Mouse (Mus musculus) liver, embryonic 14.5 days (tissue): ENCODE data around the gene Ctu2. TPM values are rescaled to one million over a fixed set of nuclear protein-coding genes. Genes with fewer than 3 reads are reported as not detected.
A peak's percentile ranks its signal among the peaks of the same experiment; 100 is the strongest.

Experiments
- ATAC-seq: fragments of 200-750 bp; cut with Nextera tagmentation; 2 replicates; pipeline ENCODE4 v1.8.0; 2017; ENCODE audit warnings: moderate number of reproducible peaks, mild to moderate bottlenecking, moderate library complexity; ENCODE audit not compliant: insufficient read depth
- DNase-seq, 3 experiments: peaks; one replicate each; pipeline ENCODE4 v3.0.0-alpha.2; 2012 to 2013; ENCODE audit warnings: low read depth in 3 of 3, low spot score in 3 of 3
- H3K27ac ChIP-seq: fragments of 300-500 bp; sonication (generic); 2 replicates; pipeline ENCODE4 v1.5.1; 2014; ENCODE audit warnings: moderate library complexity, mild to moderate bottlenecking, control low read depth, inconsistent platforms
- H3K27me3 ChIP-seq: fragments of 300-500 bp; sonication (generic); 2 replicates; pipeline ENCODE4 v1.6.1; 2014; ENCODE audit warnings: mild to moderate bottlenecking, low read length, moderate library complexity; ENCODE audit not compliant: control insufficient read depth, insufficient read depth
- H3K36me3 ChIP-seq: fragments of 300-500 bp; sonication (generic); replicated peaks from 2 replicates; pipeline ENCODE4 v1.6.1; 2014; ENCODE audit warnings: low read depth; ENCODE audit not compliant: control insufficient read depth, insufficient read depth
- H3K4me1 ChIP-seq, 2 experiments: fragments of 200-500 bp in 1 of 2; fragments of 300-500 bp in 1 of 2; sonication (generic) in 1 of 2; replicated peaks; 2 replicates each; pipeline ENCODE4 v1.6.1; 2012 to 2014; ENCODE audit warnings: antibody characterized with exemption in 1 of 2, inconsistent platforms in 1 of 2, low read length in 1 of 2; ENCODE audit not compliant: control insufficient read depth in 2 of 2, insufficient read depth in 2 of 2
- H3K4me2 ChIP-seq: fragments of 300-500 bp; sonication (generic); 2 replicates; pipeline ENCODE4 v1.6.1; 2014; ENCODE audit warnings: low read depth, mild to moderate bottlenecking, control low read depth, moderate library complexity
- H3K4me3 ChIP-seq, 2 experiments: fragments of 200-500 bp in 1 of 2; fragments of 300-500 bp in 1 of 2; sonication (generic) in 1 of 2; 2 replicates each; pipeline ENCODE4 v1.5.1; 2012 to 2014; ENCODE audit warnings: low read depth in 2 of 2, low read length in 2 of 2, mild to moderate bottlenecking in 2 of 2, control low read depth in 1 of 2, inconsistent platforms in 1 of 2, moderate library complexity in 1 of 2; ENCODE audit not compliant: insufficient read depth in 1 of 2
- H3K9ac ChIP-seq: fragments of 300-500 bp; sonication (generic); replicated peaks from 2 replicates; pipeline ENCODE4 v1.6.1; 2014; ENCODE audit warnings: mild to moderate bottlenecking, control low read depth, moderate library complexity
- H3K9me3 ChIP-seq: fragments of 300-500 bp; sonication (generic); 2 replicates; pipeline ENCODE4 v1.6.1; 2016; ENCODE audit warnings: low read length, mixed read lengths; ENCODE audit not compliant: control insufficient read depth
- CTCF ChIP-seq: IDR thresholded peaks from 2 replicates; pipeline ENCODE4 v1.5.1; 2016; ENCODE audit warnings: antibody characterized with exemption, low read depth, control low read depth
- EP300 ChIP-seq: IDR thresholded peaks from 2 replicates; pipeline ENCODE4 v1.6.1; 2016; ENCODE audit warnings: antibody characterized with exemption, low read depth
- whole genome bisulfite sequencing: fragments of 180-500 bp; shearing (Covaris S2); extraction: QIAGEN DNeasy Blood & Tissue Kit; methylation state at CpG from one replicate; pipeline ENCODE4 v1.1.7; 2014; ENCODE audit not compliant: insufficient replicate concordance; 5-methylcytosine and 5-hydroxymethylcytosine counted together
- microRNA-seq: library from miRNA; unstranded; fragments of <30 nt; microRNA quantifications from one replicate; pipeline ENCODE4, GENCODE M21; 2016
- polyA plus RNA-seq, 2 experiments: library from polyadenylated mRNA; depleted of rRNA in 1 of 2; stranded (reverse) in 1 of 2; unstranded in 1 of 2; fragments of >200 nt; fragmentation: Nextera tagmentation in 1 of 2; extraction: Ambion mirVana in 1 of 2; gene quantifications; 2 replicates each; pipeline versions ENCODE4 v1.2.1 to v1.2.3; 2012 to 2014

Gene Ctu2
- polyA plus RNA-seq, 2 experiments = 11.7 to 13.9 TPM

DNA sequence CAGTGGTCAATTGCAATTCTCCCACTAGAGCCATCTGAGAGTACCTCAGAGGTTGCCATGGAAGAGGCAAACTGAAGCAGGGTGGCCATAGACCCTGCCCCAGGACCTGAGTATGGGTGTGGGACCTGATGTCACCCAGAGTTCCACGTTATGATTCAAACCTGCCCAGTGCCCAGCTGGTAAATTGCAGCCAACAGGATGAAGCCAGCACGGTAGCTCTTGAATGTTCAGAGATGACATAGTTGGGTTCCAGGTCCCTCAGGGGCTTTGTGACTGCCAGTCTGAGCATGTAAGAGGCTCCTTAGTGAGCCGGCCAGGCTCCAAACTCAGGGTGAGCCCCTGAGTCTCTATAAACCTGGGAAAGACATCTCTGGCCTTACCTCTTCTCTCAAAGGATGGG is 50.1 kb downstream of the Ctu2 start:
- TF ChIP-seq CTCF (no peak), EP300 (no peak)
- DNase-seq = no peak
- 60% methylated on average over 3 of the region's 3 CpGs for WGBS
- Histone ChIP-seq H3K9ac (peak overlapping the region; percentile 33; the same call in 1 of the 2 replicates), H3K9me3 (no peaks in the 10 kb centered on the region), H3K27ac (peak overlapping the region; percentile 68; the same call in 1 of the 2 replicates), H3K4me2 (peak overlapping the region; percentile 56), H3K4me3 (no peak overlapping the region), H3K36me3 (no peaks in the 10 kb centered on the region), H3K27me3 (no peaks in the 10 kb centered on the region), H3K4me1 (peaks cover 36 to 52% of the 10 kb centered on the region in 2 experiments)
- ATAC-seq = no peak

DNA sequence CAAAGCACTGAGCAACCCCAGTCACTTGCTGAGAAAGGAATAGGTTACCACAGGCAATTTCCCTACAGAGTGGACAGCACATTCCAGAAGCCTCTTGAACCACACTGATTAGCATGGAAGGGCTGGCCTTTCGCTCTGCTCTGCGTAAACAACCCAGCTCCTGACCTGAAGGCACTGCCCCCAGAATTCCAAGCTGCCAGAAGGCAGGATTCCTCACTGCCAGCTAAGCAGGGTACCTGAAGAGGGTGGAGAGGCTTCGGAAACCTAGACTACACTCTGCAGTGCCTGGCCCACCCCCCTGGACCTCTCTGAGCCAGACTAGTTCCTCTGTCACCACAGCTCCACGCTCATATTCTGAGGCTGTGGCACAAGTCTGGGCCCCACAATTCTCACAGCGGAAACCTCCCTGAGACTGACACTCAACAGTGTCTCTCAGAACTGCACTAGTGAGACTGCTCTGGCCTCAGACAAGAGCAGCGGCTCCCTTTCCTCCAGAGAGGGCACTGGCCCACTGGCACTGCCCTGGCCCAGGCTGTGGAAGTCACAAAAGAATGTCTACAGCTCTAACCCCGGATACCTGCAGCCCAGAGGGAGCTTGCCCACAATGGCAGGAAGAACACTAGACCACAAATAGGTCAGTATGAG is 50.7 kb downstream of the Ctu2 start:
- H3K27me3 ChIP-seq = no peaks in the 10 kb centered on the region
- TF ChIP-seq EP300 = no peak
- no peak for TF ChIP-seq CTCF
- WGBS = 66% methylated on average over 7 of the region's 7 CpGs
- no peak overlapping the region for H3K9ac ChIP-seq
- H3K9me3 ChIP-seq = no peaks in the 10 kb centered on the region
- peaks cover 36 to 51% of the 10 kb centered on the region in 2 experiments for H3K4me1 ChIP-seq
- peak overlapping the region; percentile 5; the same call in 1 of the 2 replicates for H3K27ac ChIP-seq
- H3K36me3 ChIP-seq = no peaks in the 10 kb centered on the region
- DNase-seq (no peak), ATAC-seq (no peak)
- H3K4me2 ChIP-seq = no peak overlapping the region
- H3K4me3 ChIP-seq = no peak overlapping the region

DNA sequence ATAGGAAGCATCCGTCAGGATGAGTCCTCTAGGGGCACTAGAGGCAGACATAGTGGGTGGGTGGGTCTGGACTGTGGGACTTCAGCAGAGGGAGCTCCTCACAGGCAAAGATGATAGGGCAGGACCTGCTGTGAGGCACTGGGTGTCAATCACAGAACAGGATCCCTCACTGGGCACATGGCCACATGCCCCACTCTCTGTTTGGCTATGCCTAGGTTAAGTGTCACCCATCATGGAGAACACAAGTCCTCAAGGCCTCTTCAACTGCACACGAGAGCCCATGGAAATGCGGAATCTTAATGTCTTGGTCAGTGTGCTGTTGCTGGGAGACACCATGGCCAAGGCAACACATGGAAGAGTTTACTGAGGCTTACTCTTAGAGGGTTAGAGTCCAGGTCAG is 52.0 kb downstream of the Ctu2 start:
- Histone ChIP-seq H3K4me3 (no peak overlapping the region), H3K4me2 (no peak overlapping the region), H3K27ac (no peak overlapping the region), H3K36me3 (no peaks in the 10 kb centered on the region), H3K4me1 (peaks cover 36 to 45% of the 10 kb centered on the region in 2 experiments), H3K9me3 (no peaks in the 10 kb centered on the region), H3K9ac (no peak overlapping the region), H3K27me3 (no peaks in the 10 kb centered on the region)
- TF ChIP-seq EP300 (no peak), CTCF (no peak)
- 89% methylated on average over 3 of the region's 3 CpGs for WGBS
- ATAC-seq = no peak
- no peak for DNase-seq

DNA sequence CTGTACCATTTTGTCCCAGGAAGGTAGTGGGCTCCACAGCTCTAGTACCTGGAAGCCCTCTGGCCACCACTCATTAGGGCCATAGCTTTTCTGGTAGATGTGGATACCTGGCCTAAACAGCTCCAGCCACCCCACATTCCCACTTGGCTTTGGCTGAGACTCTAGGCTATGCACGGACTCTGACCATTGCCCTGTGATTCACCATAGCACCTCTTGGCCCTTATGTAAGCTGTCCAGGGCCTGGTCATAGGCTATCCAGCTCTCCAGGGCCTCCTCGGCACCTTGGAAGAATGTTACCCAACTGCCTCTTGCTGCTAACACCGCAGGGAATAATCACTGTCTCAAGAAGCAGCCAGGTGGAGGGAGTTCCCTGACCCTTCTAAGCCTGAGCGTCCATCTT is 53.2 kb downstream of the Ctu2 start:
- WGBS = 87% methylated on average over 4 of the region's 4 CpGs
- Histone ChIP-seq H3K9me3 (no peaks in the 10 kb centered on the region), H3K9ac (no peak overlapping the region), H3K4me2 (no peak overlapping the region), H3K4me1 (peaks cover 24 to 35% of the 10 kb centered on the region in 2 experiments), H3K27ac (no peak overlapping the region), H3K4me3 (no peak overlapping the region), H3K27me3 (no peaks in the 10 kb centered on the region), H3K36me3 (no peaks in the 10 kb centered on the region)
- no peak for TF ChIP-seq CTCF
- TF ChIP-seq EP300 = no peak
- no peak for DNase-seq
- ATAC-seq = no peak

DNA sequence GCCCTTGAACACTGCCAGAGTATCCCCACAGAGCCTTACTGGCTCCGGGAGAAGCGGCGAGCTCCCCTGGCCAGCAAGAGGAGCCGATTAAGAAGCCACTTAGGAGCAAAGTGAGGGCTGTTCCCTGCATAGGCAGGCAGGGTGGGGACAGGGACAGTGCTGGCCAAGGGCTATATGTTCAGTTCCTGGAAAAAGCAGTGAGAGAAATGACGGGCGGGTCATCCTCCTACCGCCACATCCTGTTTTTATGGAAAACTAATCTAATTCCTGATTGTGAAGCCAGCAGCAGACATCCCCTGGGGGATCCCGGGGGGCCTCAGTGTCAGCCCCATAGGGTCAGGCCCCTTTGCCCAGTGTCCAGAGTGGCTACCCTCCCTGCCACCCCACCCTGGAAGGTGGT is 55.4 kb downstream of the Ctu2 start:
- no peak; the same call in 1 of the 2 replicates for ATAC-seq
- Histone ChIP-seq H3K4me2 (no peak overlapping the region), H3K4me1 (peaks cover 12 to 22% of the 10 kb centered on the region in 2 experiments), H3K27me3 (no peaks in the 10 kb centered on the region), H3K27ac (no peak overlapping the region), H3K4me3 (no peak overlapping the region), H3K9me3 (no peaks in the 10 kb centered on the region), H3K36me3 (no peaks in the 10 kb centered on the region; the same call in 1 of the 2 replicates), H3K9ac (no peak overlapping the region)
- whole genome bisulfite sequencing = 88% methylated on average over 8 of the region's 8 CpGs
- DNase-seq = no peak
- no peak for TF ChIP-seq CTCF
- TF ChIP-seq EP300 = no peak

Small RNA genes within 50 kb of the gene (microRNA-seq; reads per million reads assigned to microRNA genes)
- not detected for gene Gm24366

Other genes with a start within 250 kb of the Ctu2 start
- gene Zfpm1, start 194.0 kb upstream of the Ctu2 start, polyA plus RNA-seq (2012; rRNA removed) = 69.6 and 80.3 TPM in 2 replicates
- gene Zfpm1, start 194.0 kb upstream of the Ctu2 start, polyA plus RNA-seq (2014; fragmentation: Nextera tagmentation; extraction: Ambion mirVana) = 13.3 and 16.2 TPM in 2 replicates
- not detected in 2 replicates for gene Trhr2, start 115.4 kb upstream of the Ctu2 start, polyA plus RNA-seq (2012; rRNA removed)
- gene Trhr2, start 115.4 kb upstream of the Ctu2 start, polyA plus RNA-seq (2014; fragmentation: Nextera tagmentation; extraction: Ambion mirVana) = not detected in 2 replicates
- gene Zc3h18, start 99.5 kb upstream of the Ctu2 start, polyA plus RNA-seq (2012; rRNA removed) = 15.2 and 20.4 TPM in 2 replicates
- 12.8 and 16.7 TPM in 2 replicates for gene Zc3h18, start 99.5 kb upstream of the Ctu2 start, polyA plus RNA-seq (2014; fragmentation: Nextera tagmentation; extraction: Ambion mirVana)
- not detected in 2 replicates for gene Il17c, start 54.1 kb upstream of the Ctu2 start, polyA plus RNA-seq (2012; rRNA removed)
- gene Il17c, start 54.1 kb upstream of the Ctu2 start, polyA plus RNA-seq (2014; fragmentation: Nextera tagmentation; extraction: Ambion mirVana) = not detected in 2 replicates
- 71.3 and 74.6 TPM in 2 replicates for gene Cyba, start 43.2 kb upstream of the Ctu2 start, polyA plus RNA-seq (2012; rRNA removed)
- gene Cyba, start 43.2 kb upstream of the Ctu2 start, polyA plus RNA-seq (2014; fragmentation: Nextera tagmentation; extraction: Ambion mirVana) = 129 and 146 TPM in 2 replicates
- 21.6 and 23.3 TPM in 2 replicates for gene Mvd, start 32.7 kb upstream of the Ctu2 start, polyA plus RNA-seq (2012; rRNA removed)
- 15.3 and 17.2 TPM in 2 replicates for gene Mvd, start 32.7 kb upstream of the Ctu2 start, polyA plus RNA-seq (2014; fragmentation: Nextera tagmentation; extraction: Ambion mirVana)
- gene Snai3, start 15.4 kb upstream of the Ctu2 start, polyA plus RNA-seq (2012; rRNA removed) = 0.16 and 0.23 TPM in 2 replicates
- 0.30 and 0.41 TPM in 2 replicates for gene Snai3, start 15.4 kb upstream of the Ctu2 start, polyA plus RNA-seq (2014; fragmentation: Nextera tagmentation; extraction: Ambion mirVana)
- gene Rnf166, start 79 bp upstream of the Ctu2 start, polyA plus RNA-seq (2012; rRNA removed) = 10.0 and 12.6 TPM in 2 replicates
- gene Rnf166, start 79 bp upstream of the Ctu2 start, polyA plus RNA-seq (2014; fragmentation: Nextera tagmentation; extraction: Ambion mirVana) = 8.7 and 9.3 TPM in 2 replicates
- 49.5 and 60.9 TPM in 2 replicates for gene Piezo1, start 75.2 kb downstream of the Ctu2 start, polyA plus RNA-seq (2012; rRNA removed)
- 12.6 and 15.4 TPM in 2 replicates for gene Piezo1, start 75.2 kb downstream of the Ctu2 start, polyA plus RNA-seq (2014; fragmentation: Nextera tagmentation; extraction: Ambion mirVana)
- gene Cdt1, start 91.9 kb downstream of the Ctu2 start, polyA plus RNA-seq (2012; rRNA removed) = 62.3 and 65.3 TPM in 2 replicates
- gene Cdt1, start 91.9 kb downstream of the Ctu2 start, polyA plus RNA-seq (2014; fragmentation: Nextera tagmentation; extraction: Ambion mirVana) = 41.9 and 48.8 TPM in 2 replicates
- 87.5 and 101 TPM in 2 replicates for gene Aprt, start 100.8 kb downstream of the Ctu2 start, polyA plus RNA-seq (2012; rRNA removed)
- 197 TPM in 2 replicates for gene Aprt, start 100.8 kb downstream of the Ctu2 start, polyA plus RNA-seq (2014; fragmentation: Nextera tagmentation; extraction: Ambion mirVana)
- gene Galns, start 135.3 kb downstream of the Ctu2 start, polyA plus RNA-seq (2012; rRNA removed) = 4.3 and 4.6 TPM in 2 replicates
- 3.8 and 4.7 TPM in 2 replicates for gene Galns, start 135.3 kb downstream of the Ctu2 start, polyA plus RNA-seq (2014; fragmentation: Nextera tagmentation; extraction: Ambion mirVana)
- 15.5 and 27.9 TPM in 2 replicates for gene Trappc2l, start 135.5 kb downstream of the Ctu2 start, polyA plus RNA-seq (2012; rRNA removed)
- 32.5 and 35.4 TPM in 2 replicates for gene Trappc2l, start 135.5 kb downstream of the Ctu2 start, polyA plus RNA-seq (2014; fragmentation: Nextera tagmentation; extraction: Ambion mirVana)
- 0.03 TPM in 1 of 2 replicates, not detected in the other for gene Pabpn1l, start 146.6 kb downstream of the Ctu2 start, polyA plus RNA-seq (2012; rRNA removed)
- not detected in 2 replicates for gene Pabpn1l, start 146.6 kb downstream of the Ctu2 start, polyA plus RNA-seq (2014; fragmentation: Nextera tagmentation; extraction: Ambion mirVana)
- 1.8 and 1.9 TPM in 2 replicates for gene Cbfa2t3, start 223.0 kb downstream of the Ctu2 start, polyA plus RNA-seq (2012; rRNA removed)
- gene Cbfa2t3, start 223.0 kb downstream of the Ctu2 start, polyA plus RNA-seq (2014; fragmentation: Nextera tagmentation; extraction: Ambion mirVana) = 3.3 and 5.0 TPM in 2 replicates